Mouse (Mus musculus) A20 (cell line): ENCODE measurements around the gene 4930564D02Rik.
A peak's percentile ranks its signal among the peaks of the same experiment; 100 is the strongest.

ENCODE experiments used
- DNase-seq: peaks from one replicate; pipeline ENCODE4 v3.0.0-alpha.2; 2011; ENCODE audit warnings: low read depth, low spot score

The 4930564D02Rik gene

GRCm38 (mm10) chr3:105105827-105106226 lies 39.2 kb downstream of the 4930564D02Rik start:
- DNase-seq, result no peak

- DNase-seq, result no peak
These were observed 47.2 kb downstream of the 4930564D02Rik start for GRCm38 (mm10) chr3:105113859-105114258.

GRCm38 (mm10) chr3:105114269-105114668 lies 47.6 kb downstream of the 4930564D02Rik start:
- peak; percentile 69 for DNase-seq

GRCm38 (mm10) chr3:105116596-105116995 lies 50.0 kb downstream of the 4930564D02Rik start:
- no peak for DNase-seq

GRCm38 (mm10) chr3:105123776-105124175 lies 57.1 kb downstream of the 4930564D02Rik start:
- no peak for DNase-seq

GRCm38 (mm10) chr3:105127881-105128280 lies 61.2 kb downstream of the 4930564D02Rik start:
- DNase-seq, result no peak
